Mouse (Mus musculus): ENCODE results near the gene Mgat5. TPM values are rescaled to one million over a fixed set of nuclear protein-coding genes. Genes with fewer than 3 reads are reported as not detected.
A peak's percentile ranks its signal among the peaks of the same experiment; 100 is the strongest.

Mgat5 gene
- polyA plus RNA-seq, 1 experiment from 2014 or later: 4.9 TPM

GRCm38 (mm10) chr1:127205501-127206019 lies 745 bp downstream of the Mgat5 start:
- no peaks in the 10 kb centered on the region for H3K27me3 ChIP-seq (replicated peaks; ENCODE audit: low read depth, poor library complexity, severe bottlenecking)
- peak overlapping the region; percentile 93 for H3K27ac ChIP-seq (replicated peaks)
- H3K4me3 ChIP-seq: peak overlapping the region; percentile 83
- no peaks in the 10 kb centered on the region for H3K9me3 ChIP-seq
- DNase-seq (ENCODE audit: low spot score): peak; percentile 51
- H3K36me3 ChIP-seq (replicated peaks): no peaks in the 10 kb centered on the region
- WGBS: under 1% methylated on average over 24 of the region's 24 CpGs
- peaks cover 48% of the 10 kb centered on the region for H3K4me1 ChIP-seq

- 3% methylated on average over 39 of the region's 39 CpGs for WGBS
- H3K27ac ChIP-seq (replicated peaks): peak overlapping the region; percentile 93
These were observed 1.3 kb downstream of the Mgat5 start for GRCm38 (mm10) chr1:127206020-127206641.

GRCm38 (mm10) chr1:127206881-127207555 lies 2.2 kb downstream of the Mgat5 start:
- no peaks in the 10 kb centered on the region for H3K36me3 ChIP-seq (replicated peaks)
- no peaks in the 10 kb centered on the region for H3K9me3 ChIP-seq
- DNase-seq (ENCODE audit: low spot score): no peak
- no peaks in the 10 kb centered on the region for H3K27me3 ChIP-seq (replicated peaks; ENCODE audit: low read depth, poor library complexity, severe bottlenecking)
- H3K4me1 ChIP-seq: peaks cover 48% of the 10 kb centered on the region
- WGBS: 66% methylated on average over 11 of the region's 11 CpGs
- H3K27ac ChIP-seq (replicated peaks): peak overlapping the region; percentile 93
- peak overlapping the region; percentile 83 for H3K4me3 ChIP-seq

More at GRCm38 (mm10) chr1:127206020-127206641, 1.3 kb downstream of the Mgat5 start:
- peak; percentile 58 for DNase-seq (ENCODE audit: low spot score)
- Histone ChIP-seq H3K4me3 (peak overlapping the region; percentile 83), H3K27me3 (replicated peaks; ENCODE audit: low read depth, poor library complexity, severe bottlenecking) (no peaks in the 10 kb centered on the region), H3K36me3 (replicated peaks) (no peaks in the 10 kb centered on the region), H3K9me3 (no peaks in the 10 kb centered on the region), H3K4me1 (peaks cover 48% of the 10 kb centered on the region)

- WGBS: 78% methylated on average over 9 of the region's 9 CpGs
- H3K4me1 ChIP-seq: peaks cover 54% of the 10 kb centered on the region
- DNase-seq (ENCODE audit: low spot score): no peak
- H3K36me3 ChIP-seq (replicated peaks): no peaks in the 10 kb centered on the region
- no peaks in the 10 kb centered on the region for H3K27me3 ChIP-seq (replicated peaks; ENCODE audit: low read depth, poor library complexity, severe bottlenecking)
- H3K9me3 ChIP-seq: no peaks in the 10 kb centered on the region
- no peak overlapping the region for H3K27ac ChIP-seq (replicated peaks)
- no peak overlapping the region for H3K4me3 ChIP-seq
These were observed 3.4 kb downstream of the Mgat5 start for GRCm38 (mm10) chr1:127208167-127208566.

- no peak overlapping the region for H3K4me3 ChIP-seq
- WGBS: 32% methylated on average over 1 of the region's 1 CpGs
- H3K9me3 ChIP-seq: no peaks in the 10 kb centered on the region
- no peaks in the 10 kb centered on the region for H3K27me3 ChIP-seq (replicated peaks; ENCODE audit: low read depth, poor library complexity, severe bottlenecking)
- H3K27ac ChIP-seq (replicated peaks): no peak overlapping the region
- H3K36me3 ChIP-seq (replicated peaks): no peaks in the 10 kb centered on the region
- peaks cover 46% of the 10 kb centered on the region for H3K4me1 ChIP-seq
- no peak for DNase-seq (ENCODE audit: low spot score)
These were observed 8.0 kb downstream of the Mgat5 start for GRCm38 (mm10) chr1:127212812-127213211.

GRCm38 (mm10) chr1:127213434-127213833 lies 8.6 kb downstream of the Mgat5 start:
- Histone ChIP-seq H3K9me3 (no peaks in the 10 kb centered on the region), H3K27me3 (replicated peaks; ENCODE audit: low read depth, poor library complexity, severe bottlenecking) (no peaks in the 10 kb centered on the region), H3K4me1 (peaks cover 40% of the 10 kb centered on the region), H3K27ac (replicated peaks) (no peak overlapping the region), H3K4me3 (no peak overlapping the region), H3K36me3 (replicated peaks) (no peaks in the 10 kb centered on the region)
- WGBS: 43% methylated on average over 3 of the region's 3 CpGs
- no peak for DNase-seq (ENCODE audit: low spot score)

- Histone ChIP-seq H3K36me3 (replicated peaks) (no peaks in the 10 kb centered on the region), H3K27ac (replicated peaks) (no peak overlapping the region), H3K27me3 (replicated peaks; ENCODE audit: low read depth, poor library complexity, severe bottlenecking) (no peaks in the 10 kb centered on the region), H3K4me3 (no peak overlapping the region), H3K9me3 (no peaks in the 10 kb centered on the region), H3K4me1 (peaks cover 35% of the 10 kb centered on the region)
- no peak for DNase-seq (ENCODE audit: low spot score)
- WGBS: 89% methylated on average over 8 of the region's 8 CpGs
These were observed 9.9 kb downstream of the Mgat5 start for GRCm38 (mm10) chr1:127214585-127215232.

GRCm38 (mm10) chr1:127216979-127217378 lies 12.2 kb downstream of the Mgat5 start:
- Histone ChIP-seq H3K27ac (replicated peaks) (no peak overlapping the region), H3K4me1 (peaks cover 35% of the 10 kb centered on the region), H3K36me3 (replicated peaks) (no peaks in the 10 kb centered on the region), H3K4me3 (no peak overlapping the region), H3K9me3 (no peaks in the 10 kb centered on the region), H3K27me3 (replicated peaks; ENCODE audit: low read depth, poor library complexity, severe bottlenecking) (no peaks in the 10 kb centered on the region)
- no peak for DNase-seq (ENCODE audit: low spot score)
- WGBS: 67% methylated on average over 2 of the region's 2 CpGs

- WGBS: 67% methylated on average over 4 of the region's 4 CpGs
- peaks cover 34% of the 10 kb centered on the region for H3K4me1 ChIP-seq
- H3K4me3 ChIP-seq: no peak overlapping the region
- H3K27me3 ChIP-seq (replicated peaks; ENCODE audit: low read depth, poor library complexity, severe bottlenecking): no peaks in the 10 kb centered on the region
- H3K27ac ChIP-seq (replicated peaks): no peak overlapping the region
- DNase-seq (ENCODE audit: low spot score): peak; percentile 53
- H3K36me3 ChIP-seq (replicated peaks): no peaks in the 10 kb centered on the region
- no peaks in the 10 kb centered on the region for H3K9me3 ChIP-seq
These were observed 12.8 kb downstream of the Mgat5 start for GRCm38 (mm10) chr1:127217665-127218064.

- Histone ChIP-seq H3K4me3 (no peak overlapping the region), H3K9me3 (no peaks in the 10 kb centered on the region), H3K4me1 (peaks cover 29% of the 10 kb centered on the region), H3K36me3 (replicated peaks) (no peaks in the 10 kb centered on the region), H3K27ac (replicated peaks) (no peak overlapping the region), H3K27me3 (replicated peaks; ENCODE audit: low read depth, poor library complexity, severe bottlenecking) (no peaks in the 10 kb centered on the region)
- 88% methylated on average over 7 of the region's 7 CpGs for WGBS
- DNase-seq (ENCODE audit: low spot score): no peak
These were observed 13.4 kb downstream of the Mgat5 start for GRCm38 (mm10) chr1:127218182-127218581.

- DNase-seq (ENCODE audit: low spot score): no peak
- no peak overlapping the region for H3K4me3 ChIP-seq
- 76% methylated on average over 4 of the region's 4 CpGs for WGBS
- no peaks in the 10 kb centered on the region for H3K27me3 ChIP-seq (replicated peaks; ENCODE audit: low read depth, poor library complexity, severe bottlenecking)
- H3K4me1 ChIP-seq: peaks cover 19% of the 10 kb centered on the region
- H3K27ac ChIP-seq (replicated peaks): no peak overlapping the region
- no peaks in the 10 kb centered on the region for H3K9me3 ChIP-seq
- no peaks in the 10 kb centered on the region for H3K36me3 ChIP-seq (replicated peaks)
These were observed 14.3 kb downstream of the Mgat5 start for GRCm38 (mm10) chr1:127219161-127219560.

GRCm38 (mm10) chr1:127219621-127220020 lies 14.8 kb downstream of the Mgat5 start:
- 90% methylated on average over 4 of the region's 4 CpGs for WGBS
- no peak for DNase-seq (ENCODE audit: low spot score)

More at GRCm38 (mm10) chr1:127219621-127220020, 14.8 kb downstream of the Mgat5 start:
- no peaks in the 10 kb centered on the region for H3K36me3 ChIP-seq (replicated peaks)
- H3K27ac ChIP-seq (replicated peaks): no peak overlapping the region
- peaks cover 19% of the 10 kb centered on the region for H3K4me1 ChIP-seq
- H3K9me3 ChIP-seq: no peaks in the 10 kb centered on the region
- H3K4me3 ChIP-seq: no peak overlapping the region
- H3K27me3 ChIP-seq (replicated peaks; ENCODE audit: low read depth, poor library complexity, severe bottlenecking): no peaks in the 10 kb centered on the region
